Mouse (Mus musculus) lung, adult 2 months (tissue): ENCODE measurements around the gene Atpaf1.

Experiments used
- CTCF ChIP-seq: fragments of 200-500 bp; IDR thresholded peaks from 2 replicates; pipeline ENCODE4 v1.5.1; 2011; ENCODE audit warnings: mild to moderate bottlenecking, low read length, control low read depth; ENCODE audit not compliant: insufficient read depth
- POLR2A ChIP-seq: fragments of 200-500 bp; IDR thresholded peaks from 2 replicates; pipeline ENCODE4 v1.6.1; 2011; ENCODE audit warnings: low read depth, mild to moderate bottlenecking, control low read depth, low read length, borderline replicate concordance; ENCODE audit errors: extremely low read depth

DNA sequence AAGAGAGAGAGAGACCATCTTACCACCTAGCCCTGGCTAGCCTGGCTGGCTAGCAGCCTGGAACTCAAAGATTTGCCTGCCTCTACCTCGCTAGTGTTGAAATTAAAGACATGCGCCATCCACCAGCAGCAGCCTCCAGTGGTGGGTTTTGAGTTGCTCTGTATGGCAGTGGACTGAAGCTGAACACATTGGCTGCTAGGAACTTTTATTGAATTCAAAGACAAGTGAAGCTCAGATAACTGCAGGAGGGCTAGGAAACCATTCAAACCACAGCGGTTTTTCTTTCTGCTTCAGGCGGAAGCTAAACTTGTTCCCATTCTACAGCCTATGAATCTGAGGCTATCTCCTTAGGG is 42.9 kb downstream of the Atpaf1 start:
- TF ChIP-seq POLR2A (no peak), CTCF (no peak)
